Mouse (Mus musculus) heart, postnatal 4 days (tissue): ENCODE results near the gene Ephb3. TPM values are rescaled to one million over a fixed set of nuclear protein-coding genes. Genes with fewer than 3 reads are reported as not detected.

ENCODE experiments used
- DNase-seq: peaks from one replicate; pipeline ENCODE4 v3.0.0; 2021
- total RNA-seq, 2 experiments: library from RNA; stranded (reverse); gene quantifications; 2 replicates each; pipeline ENCODE4 v1.2.3; 2021

Ephb3 gene
- total RNA-seq, 2 experiments from 2014 or later = 14.3 to 14.8 TPM

GRCm38 (mm10) chr16:21208001-21208565 is 3.5 kb downstream of the Ephb3 start:
- DNase-seq = no peak

- DNase-seq = no peak
Observed at GRCm38 (mm10) chr16:21209290-21209689, 4.7 kb downstream of the Ephb3 start.

DNA sequence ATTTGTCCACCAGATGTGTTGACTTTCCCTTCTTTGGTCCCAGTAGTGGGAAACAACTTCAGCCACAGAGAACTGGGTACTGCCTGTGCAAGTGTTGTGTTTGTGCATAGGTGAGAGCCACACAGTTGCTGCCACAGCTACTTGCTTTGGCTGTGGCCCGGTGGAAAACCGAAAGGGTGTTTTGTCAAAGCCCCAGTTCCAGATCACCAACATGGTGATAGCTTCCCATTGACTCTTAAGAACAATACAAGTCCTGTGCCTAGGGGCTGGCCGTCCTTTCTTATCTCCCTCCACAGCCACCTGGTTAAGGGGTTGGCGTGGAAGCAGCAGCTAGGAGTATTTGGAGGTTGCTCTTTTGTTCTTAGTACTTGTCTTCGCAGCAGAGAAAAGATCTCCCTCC is 5.6 kb downstream of the Ephb3 start:
- DNase-seq = no peak

GRCm38 (mm10) chr16:21210667-21211338 is 6.2 kb downstream of the Ephb3 start:
- peak; percentile 81 for DNase-seq

DNA sequence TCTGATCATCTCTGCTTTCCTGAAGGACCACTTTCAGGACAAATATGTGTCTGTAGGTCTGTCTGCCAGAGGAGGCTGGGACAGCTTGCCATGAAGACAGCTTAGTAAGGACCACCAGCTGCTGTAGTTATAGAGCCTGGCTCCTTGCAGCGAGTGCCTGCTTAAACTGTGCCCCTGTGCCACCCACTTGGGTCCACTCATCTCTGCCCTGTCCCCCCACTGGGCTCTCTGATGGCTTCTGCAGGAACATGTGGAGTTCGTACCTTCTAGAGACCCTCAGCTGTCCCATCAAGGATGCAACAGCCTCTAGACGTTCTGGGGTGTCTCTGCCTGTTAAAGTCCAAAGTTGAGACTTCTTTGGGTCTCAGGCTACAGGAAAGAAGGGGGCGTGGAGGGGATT is 6.9 kb downstream of the Ephb3 start:
- DNase-seq = no peak

DNA sequence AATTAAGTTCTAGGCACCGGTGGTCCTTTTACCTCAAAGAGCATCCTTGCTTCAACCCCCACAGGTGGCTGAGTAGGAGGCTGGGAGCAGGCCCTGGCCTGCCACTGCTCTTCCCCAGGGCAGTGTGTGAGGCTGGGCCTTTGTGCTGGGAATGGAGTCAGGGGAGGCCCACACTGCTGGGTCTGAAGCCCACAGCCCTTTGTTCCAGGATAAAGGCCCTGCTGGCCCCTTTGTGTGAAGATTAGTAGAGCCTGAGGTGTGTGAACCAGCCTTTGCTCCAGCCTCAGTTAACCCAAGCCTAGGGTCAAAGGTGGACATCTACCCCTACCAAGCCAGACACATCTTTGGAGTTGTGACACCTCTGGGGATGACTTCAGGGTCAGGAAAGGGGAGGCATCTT is 7.8 kb downstream of the Ephb3 start:
- DNase-seq = no peak

- DNase-seq = no peak
Observed at GRCm38 (mm10) chr16:21213939-21214338, 9.4 kb downstream of the Ephb3 start.

DNA sequence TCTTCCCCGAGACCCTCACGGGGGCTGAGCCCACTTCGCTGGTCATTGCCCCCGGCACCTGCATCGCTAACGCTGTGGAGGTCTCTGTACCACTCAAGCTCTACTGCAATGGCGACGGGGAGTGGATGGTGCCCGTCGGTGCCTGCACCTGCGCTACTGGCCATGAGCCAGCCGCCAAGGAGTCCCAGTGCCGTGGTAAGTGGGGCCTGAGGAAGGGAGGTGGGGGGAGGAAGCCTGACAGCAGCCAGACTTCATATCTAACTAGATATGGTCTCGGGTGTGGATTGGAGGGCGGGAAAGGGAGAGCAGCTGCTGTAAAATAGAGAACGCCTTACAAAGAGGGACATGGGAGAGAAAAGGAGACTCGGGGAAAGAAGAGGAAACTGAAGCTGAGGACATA is 10.2 kb downstream of the Ephb3 start:
- peak; percentile 41 for DNase-seq

DNA sequence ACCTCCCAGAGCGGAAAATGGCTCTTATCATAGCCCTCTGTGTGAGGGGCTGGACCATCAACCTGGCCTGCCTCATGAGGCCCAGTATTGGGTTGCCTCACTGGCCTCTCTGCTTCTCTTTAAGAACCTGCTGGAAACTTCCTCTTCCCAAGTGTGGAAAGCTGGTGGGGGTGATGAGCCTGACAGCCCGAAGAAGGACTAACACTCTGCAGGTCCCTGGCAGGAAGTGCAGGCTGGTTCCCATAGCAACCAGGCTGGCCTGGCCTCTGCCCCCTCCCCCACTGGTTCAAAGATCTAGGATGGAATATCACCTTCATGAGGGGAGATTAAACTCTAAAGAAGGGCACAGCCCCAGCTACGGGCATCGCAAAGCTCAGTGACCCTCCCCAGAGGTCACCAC is 11.5 kb downstream of the Ephb3 start:
- DNase-seq = peak; percentile 40

DNA sequence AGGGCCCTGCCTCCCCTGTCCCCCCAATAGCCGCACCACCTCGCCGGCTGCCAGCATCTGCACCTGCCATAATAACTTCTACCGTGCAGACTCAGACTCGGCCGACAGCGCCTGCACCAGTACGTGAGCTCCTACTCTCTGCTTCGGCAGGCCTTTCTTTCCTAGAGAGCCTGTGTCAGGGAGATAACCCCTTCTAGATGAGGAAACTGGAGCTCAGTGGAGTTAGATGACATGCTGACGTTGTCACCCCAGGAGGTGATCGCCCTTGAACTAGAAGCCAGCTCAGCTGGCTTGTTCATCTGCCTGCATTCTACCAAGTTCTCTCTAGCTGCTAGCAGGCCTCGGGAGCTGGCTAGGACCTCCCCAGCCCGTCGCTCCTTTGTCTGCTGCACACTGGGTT is 12.7 kb downstream of the Ephb3 start:
- no peak for DNase-seq

DNA sequence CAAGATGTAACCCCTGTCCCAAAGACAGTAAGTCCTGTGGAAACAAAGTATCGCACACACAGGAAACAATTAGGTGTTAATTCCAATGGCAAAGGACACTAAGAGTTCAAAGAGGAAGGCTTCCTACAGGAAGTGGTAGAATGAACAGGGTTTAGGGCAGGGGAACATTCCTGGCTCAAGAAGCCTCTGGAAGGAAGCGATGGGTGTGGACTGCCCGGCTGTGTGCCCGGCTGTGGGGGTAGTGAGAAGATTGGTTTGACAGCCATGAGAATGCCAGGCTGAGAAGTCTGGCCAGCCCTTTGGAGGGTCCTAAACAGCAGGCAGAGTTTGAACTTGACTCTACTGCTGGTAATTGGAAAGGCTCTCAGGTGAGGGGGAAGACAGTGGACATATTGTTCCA is 15.1 kb downstream of the Ephb3 start:
- no peak for DNase-seq

DNA sequence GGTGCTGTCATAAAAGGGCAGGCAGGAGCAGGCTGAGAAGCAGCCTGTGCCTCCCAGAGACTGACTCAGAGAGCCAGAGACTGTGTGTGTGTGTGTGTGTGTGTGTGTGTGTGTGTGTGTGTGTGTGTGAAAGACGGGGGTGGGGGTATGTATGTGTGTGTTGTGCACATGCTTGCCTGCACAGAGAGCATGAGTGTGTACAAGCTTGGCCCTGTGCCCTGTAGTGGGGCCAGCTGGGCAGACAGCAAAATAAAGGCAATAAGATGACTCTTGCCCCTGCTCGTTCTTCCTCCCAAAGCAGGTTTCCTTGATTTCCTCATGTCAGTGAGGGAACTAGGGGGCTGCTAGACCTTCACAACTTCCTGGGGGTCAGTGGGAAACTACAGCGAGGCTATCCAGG is 18.5 kb downstream of the Ephb3 start:
- no peak for DNase-seq

GRCm38 (mm10) chr16:21224648-21225240 is 20.2 kb downstream of the Ephb3 start:
- DNase-seq = no peak

DNA sequence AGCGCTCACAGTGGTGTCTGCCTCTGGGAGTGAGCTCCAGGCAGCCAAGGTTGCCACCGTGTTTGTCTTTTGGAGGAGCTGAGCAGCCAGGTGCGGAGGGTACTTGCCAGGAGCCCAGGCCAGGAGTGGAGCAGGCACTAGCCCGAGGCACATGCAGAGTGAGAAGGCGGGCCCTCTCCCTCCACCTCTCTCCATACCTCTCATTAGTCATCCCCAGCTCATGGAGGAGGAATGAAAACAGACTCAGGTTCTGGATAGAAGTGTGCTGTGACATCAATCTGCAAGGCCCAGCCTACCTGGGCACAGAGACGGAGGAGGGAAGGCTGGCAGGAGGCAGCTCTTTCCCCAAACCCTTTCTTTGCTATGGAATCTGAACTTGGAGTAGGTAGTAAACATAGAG is 22.1 kb downstream of the Ephb3 start:
- DNase-seq = no peak

GRCm38 (mm10) chr16:21235135-21235534 is 30.6 kb downstream of the Ephb3 start:
- no peak for DNase-seq

DNA sequence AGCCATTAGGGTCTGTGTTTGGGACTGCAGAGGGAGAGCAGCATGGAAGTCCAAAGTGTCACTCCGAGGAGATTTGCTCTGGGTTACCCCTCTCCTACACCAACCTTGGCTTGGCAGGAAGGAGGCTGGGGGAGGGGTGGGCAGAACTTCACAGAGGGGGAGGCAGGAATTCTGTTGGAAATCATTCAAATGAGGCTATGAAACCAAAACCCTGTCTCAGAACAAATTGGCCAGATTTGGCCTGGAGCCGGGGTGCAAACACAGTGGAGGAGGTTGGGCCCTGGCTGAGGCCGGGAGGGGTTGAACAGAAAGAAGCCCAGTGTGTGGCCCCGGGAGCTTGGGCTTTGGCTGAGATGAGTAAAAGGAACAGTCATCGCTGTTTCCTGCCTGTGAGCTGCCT is 34.2 kb downstream of the Ephb3 start:
- DNase-seq = peak; percentile 55

- DNase-seq = no peak
Observed at GRCm38 (mm10) chr16:21240547-21240946, 36.0 kb downstream of the Ephb3 start.

DNA sequence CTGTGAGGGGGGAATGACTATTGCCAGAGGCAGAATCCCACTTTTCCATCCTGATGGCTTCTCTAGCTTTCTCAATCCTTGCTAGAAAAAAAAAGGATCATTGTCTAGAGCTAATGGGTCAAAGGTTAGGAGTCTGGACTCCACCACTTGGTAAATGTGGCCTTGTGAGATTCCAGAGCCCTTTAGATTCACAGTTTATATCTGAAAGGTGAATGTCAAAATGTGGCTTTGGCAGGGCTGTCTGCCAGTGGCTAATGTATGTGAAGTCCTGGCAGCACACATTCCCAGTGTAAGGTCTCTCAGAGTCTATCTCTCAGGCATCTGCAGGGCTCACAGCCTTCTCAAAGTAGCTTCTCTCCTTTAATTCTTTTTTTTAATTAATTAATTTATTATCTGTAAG is 36.5 kb downstream of the Ephb3 start:
- no peak for DNase-seq

GRCm38 (mm10) chr16:21242946-21243345 is 38.4 kb downstream of the Ephb3 start:
- DNase-seq = no peak

DNA sequence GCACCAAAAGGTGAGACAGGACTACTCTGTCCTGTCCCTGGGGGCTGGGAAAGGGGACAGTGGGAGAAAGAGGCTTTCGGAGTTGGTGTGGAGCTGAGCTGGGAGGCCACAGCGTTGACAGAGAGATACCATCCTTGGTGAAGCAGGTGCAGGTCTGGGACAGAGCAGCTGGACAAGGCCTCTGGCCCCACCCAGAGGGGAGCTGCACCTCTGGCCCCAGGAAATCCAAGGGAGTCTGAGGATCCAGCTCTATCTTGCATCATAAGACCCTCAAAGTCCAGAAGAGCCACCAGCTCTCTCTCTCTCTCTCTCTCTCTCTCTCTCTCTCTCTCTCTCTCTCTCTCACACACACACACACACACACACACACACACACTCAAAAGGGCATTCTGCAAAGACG is 40.2 kb downstream of the Ephb3 start:
- DNase-seq = no peak

GRCm38 (mm10) chr16:21245387-21245786 is 40.8 kb downstream of the Ephb3 start:
- no peak for DNase-seq

GRCm38 (mm10) chr16:21245931-21246390 is 41.4 kb downstream of the Ephb3 start:
- DNase-seq = peak; percentile 93

- peak; percentile 59 for DNase-seq
Observed at GRCm38 (mm10) chr16:21246391-21247036, 42.0 kb downstream of the Ephb3 start.

DNA sequence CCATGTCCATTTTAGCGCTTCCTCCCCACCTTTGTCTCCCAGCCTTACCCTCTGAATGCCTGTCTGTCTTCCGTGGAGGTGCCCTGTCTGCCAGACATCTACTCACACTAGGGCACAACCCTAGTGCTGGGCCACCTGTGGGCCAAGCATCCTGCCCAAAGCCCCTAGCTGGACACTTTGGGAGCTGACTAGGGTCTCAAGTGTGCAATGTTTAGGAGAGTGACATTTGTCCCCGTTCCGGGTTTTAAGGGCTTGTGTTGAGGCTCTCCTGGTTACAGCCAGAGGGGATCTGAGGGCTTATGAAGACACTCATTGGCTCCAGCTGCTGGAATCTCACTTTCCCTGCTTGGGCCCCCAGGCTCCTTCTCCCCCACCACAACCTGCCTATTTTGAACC is 42.5 kb downstream of the Ephb3 start:
- no peak for DNase-seq
